Comparison of ENCODE assay signal across 18 mouse cellular contexts in the genomic region with DNA sequence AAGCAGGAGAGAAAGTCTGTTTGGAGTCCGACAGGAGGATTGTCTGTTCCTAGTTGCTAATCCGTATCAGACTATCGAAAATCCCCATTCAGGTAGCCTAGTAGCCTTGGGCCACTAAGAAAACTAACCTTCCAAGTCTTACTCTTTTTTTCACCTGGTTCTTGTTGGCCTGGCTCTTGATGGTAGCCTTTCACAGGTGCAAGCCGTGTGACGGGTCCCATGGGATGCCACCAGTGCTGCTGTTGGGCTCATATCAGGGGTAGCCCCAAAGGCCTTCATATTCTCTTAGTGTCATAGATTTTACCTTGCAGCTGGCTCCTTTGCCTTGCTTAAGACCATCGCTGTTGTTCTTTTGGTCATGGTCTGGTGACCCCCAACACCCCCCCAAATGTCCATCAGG.
A peak's percentile ranks its signal among the peaks of the same experiment; 100 is the strongest.
DNase-seq lines count a peak whose midpoint lies in the region; ATAC-seq and TF ChIP-seq lines count a peak whose summit lies in the region.
"Had no signal": no experiment of that assay in that cellular context is flagged by ENCODE, and none has a peak within 500 bp of the region (broad histone marks: within the 10 kb centered on the region; RNA-seq: fewer than 3 reads in every experiment).

No protein-coding gene starts in this region.

- H3K9ac ChIP-seq in kidney, embryonic 15.5 days: no peak overlapping the region
- H3K9ac ChIP-seq in midbrain, embryonic 13.5 days (replicated peaks): no peak overlapping the region
- H3K9ac ChIP-seq: limb, embryonic 13.5 days; liver, embryonic 15.5 days had no signal

- no peaks in the 10 kb centered on the region for H3K36me3 ChIP-seq in kidney, embryonic 15.5 days
- no peaks in the 10 kb centered on the region for H3K36me3 ChIP-seq in thymus, adult 2 months (ENCODE audit: control insufficient read depth, insufficient read depth, low read length)
- no peaks in the 10 kb centered on the region for H3K36me3 ChIP-seq in midbrain, embryonic 13.5 days
- H3K36me3 ChIP-seq: limb, embryonic 13.5 days; liver, embryonic 15.5 days had no signal

- 89% methylated on average over 6 of the region's 6 CpGs for WGBS in kidney, embryonic 15.5 days
- 72% methylated on average over 6 of the region's 6 CpGs for WGBS in thymus, adult 2 months
- 89% methylated on average over 6 of the region's 6 CpGs for WGBS in midbrain, embryonic 13.5 days

- TF ChIP-seq CTCF in thymus, adult 2 months (IDR thresholded peaks at IDR 0.05; ENCODE audit: borderline replicate concordance, control insufficient read depth, extremely low read depth, insufficient read depth, low read length, poor library complexity): no peak
- no peak for TF ChIP-seq CTCF in embryonic fibroblast, embryonic 13.5 days (IDR thresholded peaks at IDR 0.05; ENCODE audit: borderline replicate concordance, insufficient read depth, low read length)

- peak overlapping the region; percentile 78 for H3K27ac ChIP-seq in kidney, embryonic 15.5 days
- H3K27ac ChIP-seq in thymus, adult 2 months (ENCODE audit: control insufficient read depth, insufficient read depth, low read length): peak overlapping the region; percentile 97
- peak overlapping the region; percentile 78 for H3K27ac ChIP-seq in embryonic fibroblast, embryonic 13.5 days (ENCODE audit: insufficient read depth, low read length)
- H3K27ac ChIP-seq in midbrain, embryonic 13.5 days: no peak overlapping the region
- H3K27ac ChIP-seq: limb, embryonic 13.5 days; liver, embryonic 15.5 days had no signal

- peak overlapping the region; percentile 27 for H3K4me2 ChIP-seq in kidney, embryonic 15.5 days
- no peak overlapping the region for H3K4me2 ChIP-seq in midbrain, embryonic 13.5 days (replicated peaks)
- H3K4me2 ChIP-seq: limb, embryonic 13.5 days; liver, embryonic 15.5 days had no signal

- TF ChIP-seq POLR2A in thymus, adult 2 months (IDR thresholded peaks at IDR 0.05; ENCODE audit: control insufficient read depth, extremely low read depth, insufficient read depth, low read length, poor library complexity): no peak
- no peak for TF ChIP-seq POLR2A in embryonic fibroblast, embryonic 13.5 days (IDR thresholded peaks at IDR 0.05; ENCODE audit: low read depth, low read length)

- peaks cover 29% of the 10 kb centered on the region for H3K27me3 ChIP-seq in kidney, embryonic 15.5 days
- H3K27me3 ChIP-seq in thymus, adult 2 months (ENCODE audit: control insufficient read depth, insufficient read depth, low read length): no peaks in the 10 kb centered on the region
- H3K27me3 ChIP-seq in midbrain, embryonic 13.5 days: peaks cover 55% of the 10 kb centered on the region
- H3K27me3 ChIP-seq: liver, embryonic 15.5 days had no signal

- no peaks in the 10 kb centered on the region for H3K9me3 ChIP-seq in kidney, embryonic 15.5 days (replicated peaks)
- H3K9me3 ChIP-seq in midbrain, embryonic 13.5 days: no peaks in the 10 kb centered on the region
- H3K9me3 ChIP-seq: limb, embryonic 13.5 days; liver, embryonic 15.5 days had no signal

- H3K4me3 ChIP-seq in kidney, embryonic 15.5 days (replicated peaks): 0 out of 2 replicates have a peak overlapping the region, but pooled peaks have one; percentile 11
- peak overlapping the region; percentile 67 for H3K4me3 ChIP-seq in thymus, adult 2 months (ENCODE audit: control insufficient read depth, insufficient read depth, low read length)
- H3K4me3 ChIP-seq in embryonic fibroblast, embryonic 13.5 days (ENCODE audit: insufficient read depth, low read length): peak overlapping the region; percentile 26; the same call in 1 of the 2 replicates
- no peak overlapping the region for H3K4me3 ChIP-seq in midbrain, embryonic 13.5 days (replicated peaks)
- H3K4me3 ChIP-seq: limb, embryonic 13.5 days; liver, embryonic 15.5 days had no signal

- no peak for ATAC-seq in kidney, embryonic 15.5 days (replicated peaks; ENCODE audit: low FRiP score)
- no peak for ATAC-seq in midbrain, embryonic 13.5 days
- ATAC-seq: lung, postnatal 0 days had no signal

- no peak for DNase-seq in kidney, postnatal 14 days
- DNase-seq in thymus, adult 2 months: no peak
- DNase-seq in thymus, postnatal 0 days (ENCODE audit: low spot score): no peak
- no peak for DNase-seq in embryo, embryonic 10.5 days (ENCODE audit: low spot score)
- DNase-seq: adrenal gland, adult 8-10 months; cerebellum, adult 11-12 months; cerebellum, postnatal 25 days; heart, adult 11 months; kidney, postnatal 25 days; layer of hippocampus, adult 9-11 months; right cerebral cortex, adult 18-20 months; thymus, postnatal 14 days had no signal

- peaks cover 6% of the 10 kb centered on the region; the same call in 1 of the 2 replicates for H3K4me1 ChIP-seq in kidney, embryonic 15.5 days
- H3K4me1 ChIP-seq in thymus, adult 2 months (replicated peaks; ENCODE audit: control insufficient read depth, insufficient read depth, low read length): peaks cover 27% of the 10 kb centered on the region
- H3K4me1 ChIP-seq in embryonic fibroblast, embryonic 13.5 days (ENCODE audit: control insufficient read depth, insufficient read depth, low read length): peaks cover 14% of the 10 kb centered on the region
- peaks cover 10% of the 10 kb centered on the region for H3K4me1 ChIP-seq in midbrain, embryonic 13.5 days (replicated peaks)
- H3K4me1 ChIP-seq: liver, embryonic 15.5 days had no signal
